Mouse (Mus musculus): Measurements from ENCODE around the gene Strip2. TPM values are rescaled to one million over a fixed set of nuclear protein-coding genes. Genes with fewer than 3 reads are reported as not detected.

The Strip2 gene
- total and polyA plus RNA-seq, 3 experiments, result 0.12 to 0.39 TPM; not detected in 1

DNA sequence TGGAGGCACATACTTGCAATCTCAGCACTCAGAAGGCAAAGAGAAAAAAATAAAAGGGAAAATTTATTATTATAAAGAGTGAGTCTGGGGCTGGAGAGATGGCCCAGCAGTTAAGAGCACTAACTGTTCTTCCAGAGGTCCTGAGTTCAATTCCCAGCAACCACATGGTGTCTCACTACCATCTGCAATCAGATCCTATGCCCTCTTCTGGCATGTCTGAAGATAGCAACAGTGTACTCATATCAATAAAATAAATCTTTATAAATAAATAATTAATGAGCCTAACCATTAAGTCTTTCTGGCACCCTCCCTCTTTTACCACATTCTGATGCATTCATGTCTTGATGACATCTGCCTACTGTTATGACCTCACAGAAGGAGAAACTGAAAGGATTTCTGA lies 65.0 kb downstream of the Strip2 start:
- Histone ChIP-seq H3K27me3 (ENCODE audit: control insufficient read depth in 1 of 2, insufficient read depth in 2 of 2, low read length in 2 of 2) (no peaks in the 10 kb centered on the region), H3K9me3 (replicated peaks; ENCODE audit: insufficient read depth, low read length) (no peaks in the 10 kb centered on the region), H3K36me3 (ENCODE audit: control insufficient read depth in 1 of 2, insufficient read depth in 2 of 2, low read length in 2 of 2) (peaks cover 0 to 1% of the 10 kb centered on the region in 2 experiments; a peak in 2 of 4 replicates), H3K79me2 (ENCODE audit: control insufficient read depth, insufficient read depth, low read length, poor library complexity) (no peaks in the 10 kb centered on the region), H3K4me1 (ENCODE audit: control insufficient read depth in 1 of 2, insufficient read depth in 2 of 2, low read length in 2 of 2) (peaks cover 0 to 8% of the 10 kb centered on the region in 2 experiments; a peak in 2 of 4 replicates), H3K4me3 (ENCODE audit: control insufficient read depth in 1 of 2, insufficient read depth in 1 of 2, low read depth in 2 of 2, low read length in 2 of 2) (no peak overlapping the region), H3K27ac (ENCODE audit: control insufficient read depth, low read depth, low read length) (no peak overlapping the region), H3K9ac (ENCODE audit: control insufficient read depth, low read depth, low read length, poor library complexity, severe bottlenecking) (no peak overlapping the region)
- no peak for DNase-seq (ENCODE audit: low read depth, low spot score)
- no peak for TF ChIP-seq JUND (IDR thresholded peaks at IDR 0.05; ENCODE audit: low read depth, low read length)
- TF ChIP-seq CTCF (IDR thresholded peaks at IDR 0.05 in 2 of 3, conservative IDR thresholded peaks at IDR 0.05 in 1 of 3; ENCODE audit: control insufficient read depth in 1 of 3, insufficient read depth in 1 of 3, low read depth in 2 of 3, low read length in 3 of 3, poor library complexity in 1 of 3, severe bottlenecking in 1 of 3), result peak in 1 of 3 experiments; percentile 29; a peak in 2 of 6 replicates
- 0 out of 2 replicates have a peak, but pooled peaks have one; percentile 5 for TF ChIP-seq SMC3 (IDR thresholded peaks at IDR 0.05; ENCODE audit: low read depth, low read length)

DNA sequence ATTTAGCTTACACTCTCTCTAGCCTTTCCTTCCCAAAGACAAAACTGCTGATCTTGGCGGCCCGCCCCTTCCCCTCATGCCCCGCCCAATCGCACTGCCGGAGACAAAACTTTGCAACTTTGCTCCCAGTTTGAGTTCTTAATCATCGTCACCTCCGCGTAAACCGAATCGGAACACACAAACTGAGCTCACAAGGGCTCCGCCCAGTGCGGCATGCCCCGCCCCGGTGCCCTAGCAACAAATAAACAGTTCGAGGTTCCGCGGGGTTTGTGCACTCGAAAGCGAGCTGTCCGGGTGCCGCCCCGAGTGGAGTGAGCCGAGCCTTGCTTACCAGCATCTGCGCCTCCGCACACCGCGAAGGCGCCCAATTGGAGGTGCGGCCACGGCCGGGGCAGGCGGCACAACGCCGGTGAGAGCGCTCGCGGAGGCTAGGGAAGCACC lies 68.3 kb downstream of the Strip2 start:
- no peak overlapping the region for H3K27ac ChIP-seq (ENCODE audit: control insufficient read depth, low read depth, low read length)
- peak overlapping the region; percentile 70 to 90 for H3K4me3 ChIP-seq (ENCODE audit: control insufficient read depth in 1 of 2, insufficient read depth in 1 of 2, low read depth in 2 of 2, low read length in 2 of 2)
- peak; percentile 97 for DNase-seq (ENCODE audit: low read depth, low spot score)
- H3K9me3 ChIP-seq (replicated peaks; ENCODE audit: insufficient read depth, low read length), result no peaks in the 10 kb centered on the region
- peaks cover 0 to 6% of the 10 kb centered on the region in 2 experiments; a peak in 2 of 4 replicates for H3K36me3 ChIP-seq (ENCODE audit: control insufficient read depth in 1 of 2, insufficient read depth in 2 of 2, low read length in 2 of 2)
- H3K4me1 ChIP-seq (ENCODE audit: control insufficient read depth in 1 of 2, insufficient read depth in 2 of 2, low read length in 2 of 2), result peaks cover 0 to 8% of the 10 kb centered on the region in 2 experiments; a peak in 2 of 4 replicates
- H3K9ac ChIP-seq (ENCODE audit: control insufficient read depth, low read depth, low read length, poor library complexity, severe bottlenecking), result peak overlapping the region; percentile 66
- H3K79me2 ChIP-seq (ENCODE audit: control insufficient read depth, insufficient read depth, low read length, poor library complexity), result no peaks in the 10 kb centered on the region
- no peaks in the 10 kb centered on the region for H3K27me3 ChIP-seq (ENCODE audit: control insufficient read depth in 1 of 2, insufficient read depth in 2 of 2, low read length in 2 of 2)
- TF ChIP-seq TCF12 (IDR thresholded peaks at IDR 0.05; ENCODE audit: low read depth, low read length), result no peak
- TF ChIP-seq NELFE (IDR thresholded peaks at IDR 0.05; ENCODE audit: low read depth, low read length), result peak; percentile 37; the same call in 1 of the 2 replicates
- peak; percentile 88 for TF ChIP-seq MXI1 (IDR thresholded peaks at IDR 0.05; ENCODE audit: low read depth, low read length)
- 0 out of 2 replicates have a peak, but pooled peaks have one; percentile 25 for TF ChIP-seq ETS1 (IDR thresholded peaks at IDR 0.05; ENCODE audit: low read depth, low read length)
- TF ChIP-seq POLR2A (IDR thresholded peaks at IDR 0.05; ENCODE audit: control insufficient read depth in 1 of 2, insufficient read depth in 1 of 2, low read depth in 1 of 2, low read length in 2 of 2, poor library complexity in 1 of 2), result peak in 1 of 2 experiments; percentile 44; a peak in 1 of 4 replicates
- no peak for TF ChIP-seq RCOR1 (IDR thresholded peaks at IDR 0.05; ENCODE audit: low read depth, low read length)
- TF ChIP-seq MAFK (IDR thresholded peaks at IDR 0.05; ENCODE audit: borderline replicate concordance, low read depth, low read length), result no peak
- no peak for TF ChIP-seq TAL1 (IDR thresholded peaks at IDR 0.05; ENCODE audit: low read length)
- TF ChIP-seq CHD2 (IDR thresholded peaks at IDR 0.05; ENCODE audit: low read length), result no peak
- TF ChIP-seq ZMIZ1 (IDR thresholded peaks at IDR 0.05; ENCODE audit: low read depth, low read length), result no peak
- TF ChIP-seq MAZ (IDR thresholded peaks at IDR 0.05; ENCODE audit: low read depth, low read length), result 0 out of 2 replicates have a peak, but pooled peaks have one; percentile 37
- no peak for TF ChIP-seq CHD1 (IDR thresholded peaks at IDR 0.05; ENCODE audit: low read depth, low read length)
- no peak for TF ChIP-seq MEF2A (IDR thresholded peaks at IDR 0.05; ENCODE audit: extremely low read depth, insufficient replicate concordance, low read depth, low read length, poor library complexity, severe bottlenecking)
- TF ChIP-seq POLR2AphosphoS5 (IDR thresholded peaks at IDR 0.05; ENCODE audit: borderline replicate concordance, low read depth, low read length), result no peak
- TF ChIP-seq ELF1 (IDR thresholded peaks at IDR 0.05; ENCODE audit: low read depth, low read length), result peak; percentile 25; the same call in 1 of the 2 replicates
- TF ChIP-seq NRF1 (IDR thresholded peaks at IDR 0.05; ENCODE audit: insufficient read depth, low read depth, low read length, poor library complexity, severe bottlenecking), result 0 out of 2 replicates have a peak, but pooled peaks have one; percentile 9
- peak; percentile 93 for TF ChIP-seq SIN3A (IDR thresholded peaks at IDR 0.05; ENCODE audit: low read length)
- TF ChIP-seq SMC3 (IDR thresholded peaks at IDR 0.05; ENCODE audit: low read depth, low read length), result 0 out of 2 replicates have a peak, but pooled peaks have one; percentile 3
- TF ChIP-seq GABPA (IDR thresholded peaks at IDR 0.05; ENCODE audit: low read depth, low read length), result no peak
- TF ChIP-seq POLR2AphosphoS2 (IDR thresholded peaks at IDR 0.05; ENCODE audit: low read length), result no peak
- no peak for TF ChIP-seq MYC (IDR thresholded peaks at IDR 0.05; ENCODE audit: low read depth, low read length)
